Mouse (Mus musculus) neutrophil, adult 65 days (primary cell): ENCODE results near the gene Nfkbil1. TPM values are rescaled to one million over a fixed set of nuclear protein-coding genes. Genes with fewer than 3 reads are reported as not detected.

Experiments used
- total RNA-seq: library from RNA; stranded (reverse); gene quantifications from 2 replicates; pipeline ENCODE4 v1.2.4, GENCODE M21; 2023

The Nfkbil1 gene
- 18.5 and 19.9 TPM in 2 replicates for total RNA-seq

GRCm38 (mm10) chr17:35235614-35236389, at the start of gene Nfkbil1:
Nfkbil1 (minus strand) TSS chr17:35235792.

GRCm38 (mm10) chr17:35262664-35263522, 27.3 kb upstream of the Nfkbil1 start, which contains the start of gene H2-D1:
H2-D1 (plus strand) TSS chr17:35262730.

GRCm38 (mm10) chr17:35241305-35242014, 5.9 kb upstream of the Nfkbil1 start, which contains the start of gene Ddx39b:
Ddx39b (plus strand) TSS chr17:35241746.

GRCm38 (mm10) chr17:35233114-35233980, 2.2 kb downstream of the Nfkbil1 start, which contains the start of gene Atp6v1g2:
Atp6v1g2 (plus strand) TSS chr17:35233660.

GRCm38 (mm10) chr17:35220156-35220952, 15.2 kb downstream of the Nfkbil1 start, which contains the start of gene Gm16181:
Gm16181 (plus strand) TSS chr17:35220834.

GRCm38 (mm10) chr17:35204494-35205379, 30.9 kb downstream of the Nfkbil1 start, which contains the start of gene Lta:
Lta (minus strand) TSS chr17:35205351.

GRCm38 (mm10) chr17:35201787-35202186, 33.8 kb downstream of the Nfkbil1 start, which contains the start of gene Tnf:
Tnf (minus strand) TSS chr17:35202007.

GRCm38 (mm10) chr17:35193881-35194843, 41.4 kb downstream of the Nfkbil1 start, which contains the start of gene Ltb:
Ltb (plus strand) TSS chr17:35194439.

GRCm38 (mm10) chr17:35187959-35188610, 47.5 kb downstream of the Nfkbil1 start, which contains the start of gene Lst1:
Lst1 (minus strand) TSS chr17:35188439.

GRCm38 (mm10) chr17:35175968-35176367, 59.6 kb downstream of the Nfkbil1 start, which contains the start of gene Aif1:
Aif1 (minus strand) TSS chr17:35176068.

Other genes with a start within 250 kb of the Nfkbil1 start
- gene Vars, start 234.8 kb downstream of the Nfkbil1 start, total RNA-seq: 51.6 and 57.8 TPM in 2 replicates
- gene Vwa7, start 219.2 kb downstream of the Nfkbil1 start, total RNA-seq: 0.09 TPM in 1 of 2 replicates, not detected in the other
- gene Sapcd1, start 207.8 kb downstream of the Nfkbil1 start, total RNA-seq: 0.86 and 1.9 TPM in 2 replicates
- 3.5 and 11.1 TPM in 2 replicates for gene Msh5, start 189.0 kb downstream of the Nfkbil1 start, total RNA-seq
- 248 and 288 TPM in 2 replicates for gene Clic1, start 185.8 kb downstream of the Nfkbil1 start, total RNA-seq
- 1.4 and 2.6 TPM in 2 replicates for gene Ddah2, start 176.8 kb downstream of the Nfkbil1 start, total RNA-seq
- not detected in 2 replicates for gene Ly6g6c, start 170.4 kb downstream of the Nfkbil1 start, total RNA-seq
- gene Mpig6b, start 169.6 kb downstream of the Nfkbil1 start, total RNA-seq: 0.47 TPM in 1 of 2 replicates, not detected in the other
- gene Ly6g6e, start 158.9 kb downstream of the Nfkbil1 start, total RNA-seq: not detected in 2 replicates
- not detected in 2 replicates for gene Ly6g6d, start 157.7 kb downstream of the Nfkbil1 start, total RNA-seq
- gene Ly6g6f, start 150.2 kb downstream of the Nfkbil1 start, total RNA-seq: 1.1 TPM in 1 of 2 replicates, not detected in the other
- gene Abhd16a, start 146.5 kb downstream of the Nfkbil1 start, total RNA-seq: 44.4 and 57.6 TPM in 2 replicates
- not detected in 2 replicates for gene Ly6g5c, start 127.5 kb downstream of the Nfkbil1 start, total RNA-seq
- gene Ly6g5b, start 120.4 kb downstream of the Nfkbil1 start, total RNA-seq: 13.3 and 14.5 TPM in 2 replicates
- 36.0 and 50.1 TPM in 2 replicates for gene Gpank1, start 114.3 kb downstream of the Nfkbil1 start, total RNA-seq
- 135 and 169 TPM in 2 replicates for gene Csnk2b, start 113.7 kb downstream of the Nfkbil1 start, total RNA-seq
- 21.0 and 24.5 TPM in 2 replicates for gene D17H6S53E, start 109.4 kb downstream of the Nfkbil1 start, total RNA-seq
- gene Apom, start 103.7 kb downstream of the Nfkbil1 start, total RNA-seq: not detected in 2 replicates
- gene Bag6, start 100.6 kb downstream of the Nfkbil1 start, total RNA-seq: 295 and 362 TPM in 2 replicates
- gene Prrc2a, start 70.9 kb downstream of the Nfkbil1 start, total RNA-seq: 170 and 191 TPM in 2 replicates
- 10.8 and 14.1 TPM in 2 replicates for gene Aif1, start 59.7 kb downstream of the Nfkbil1 start, total RNA-seq
- gene Lst1, start 47.4 kb downstream of the Nfkbil1 start, total RNA-seq: 410 and 626 TPM in 2 replicates
- 118 TPM in 2 replicates for gene Ltb, start 41.4 kb downstream of the Nfkbil1 start, total RNA-seq
- 115 TPM in 2 replicates for gene Tnf, start 33.8 kb downstream of the Nfkbil1 start, total RNA-seq
- not detected in 2 replicates for gene Lta, start 30.4 kb downstream of the Nfkbil1 start, total RNA-seq
- 0.79 TPM in 1 of 2 replicates, not detected in the other for gene Gm16181, start 15.0 kb downstream of the Nfkbil1 start, total RNA-seq
- gene Atp6v1g2, start 2.1 kb downstream of the Nfkbil1 start, total RNA-seq: 1.8 and 3.2 TPM in 2 replicates
- gene Ddx39b, start 6.0 kb upstream of the Nfkbil1 start, total RNA-seq: 185 and 239 TPM in 2 replicates
- 1,574 and 1,649 TPM in 2 replicates for gene H2-D1, start 26.9 kb upstream of the Nfkbil1 start, total RNA-seq
- 5.9 and 6.8 TPM in 2 replicates for gene H2-Q1, start 84.6 kb upstream of the Nfkbil1 start, total RNA-seq
- 7.6 and 11.1 TPM in 2 replicates for gene H2-Q2, start 106.5 kb upstream of the Nfkbil1 start, total RNA-seq
- gene H2-Q4, start 143.8 kb upstream of the Nfkbil1 start, total RNA-seq: 116 and 118 TPM in 2 replicates
- gene H2-Q6, start 189.1 kb upstream of the Nfkbil1 start, total RNA-seq: 16.1 and 22.8 TPM in 2 replicates
- 16.3 and 24.6 TPM in 2 replicates for gene H2-Q7, start 203.4 kb upstream of the Nfkbil1 start, total RNA-seq
- gene H2-Q10, start 234.3 kb upstream of the Nfkbil1 start, total RNA-seq: 79.5 and 93.8 TPM in 2 replicates